Mouse (Mus musculus) neural tube, embryonic 12.5 days (tissue): ENCODE results near the gene Txndc12. TPM values are rescaled to one million over a fixed set of nuclear protein-coding genes. Genes with fewer than 3 reads are reported as not detected.

Source experiments
- ATAC-seq: fragments of 200-750 bp; cut with Nextera tagmentation; 2 replicates; pipeline ENCODE4 v1.8.0; 2017; ENCODE audit warnings: low read depth, mild to moderate bottlenecking, moderate TSS enrichment, moderate library complexity; ENCODE audit not compliant: low FRiP score
- H3K27ac ChIP-seq: fragments of 300-500 bp; sonication (generic); 2 replicates; pipeline ENCODE4 v1.5.1; 2016
- H3K27me3 ChIP-seq: fragments of 300-500 bp; sonication (generic); replicated peaks from 2 replicates; pipeline ENCODE4 v1.6.1; 2016; ENCODE audit warnings: mild to moderate bottlenecking
- H3K36me3 ChIP-seq: fragments of 300-500 bp; sonication (generic); 2 replicates; pipeline ENCODE4 v1.6.1; 2016; ENCODE audit warnings: mild to moderate bottlenecking
- H3K4me1 ChIP-seq: fragments of 300-500 bp; sonication (generic); 2 replicates; pipeline ENCODE4 v1.6.1; 2016
- H3K4me2 ChIP-seq: fragments of 300-500 bp; sonication (generic); replicated peaks from 2 replicates; pipeline ENCODE4 v1.6.1; 2016; ENCODE audit warnings: mild to moderate bottlenecking
- H3K4me3 ChIP-seq: fragments of 300-500 bp; sonication (generic); 2 replicates; pipeline ENCODE4 v1.5.1; 2016
- H3K9ac ChIP-seq: fragments of 300-500 bp; sonication (generic); 2 replicates; pipeline ENCODE4 v1.6.1; 2016; ENCODE audit warnings: mild to moderate bottlenecking
- H3K9me3 ChIP-seq: fragments of 300-500 bp; sonication (generic); 2 replicates; pipeline ENCODE4 v1.6.1; 2016; ENCODE audit warnings: mild to moderate bottlenecking
- WGBS: fragments of 180-500 bp; shearing (Covaris S2); methylation state at CpG from one replicate; pipeline ENCODE4 v1.1.7; 2016; 5-methylcytosine and 5-hydroxymethylcytosine counted together
- polyA plus RNA-seq: library from polyadenylated mRNA; unstranded; fragments of >200 nt; fragmentation: Nextera tagmentation; extraction: Ambion mirVana; gene quantifications from 2 replicates; pipeline ENCODE4 v1.2.1, GENCODE M21; 2016

Txndc12 gene
- polyA plus RNA-seq, 1 experiment from 2014 or later: 93.5 TPM

- Histone ChIP-seq H3K27me3 (no peaks in the 10 kb centered on the region), H3K9me3 (no peaks in the 10 kb centered on the region), H3K4me3 (no peak overlapping the region), H3K36me3 (no peaks in the 10 kb centered on the region), H3K9ac (no peak overlapping the region), H3K27ac (no peak overlapping the region), H3K4me2 (no peak overlapping the region), H3K4me1 (no peaks in the 10 kb centered on the region)
- ATAC-seq: no peak
- 90% methylated on average over 10 of the region's 10 CpGs for WGBS
Measured at GRCm38 (mm10) chr4:108904790-108905189, 70.4 kb downstream of the Txndc12 start.

- H3K4me3 ChIP-seq: no peak overlapping the region
- ATAC-seq: no peak
- H3K9me3 ChIP-seq: no peaks in the 10 kb centered on the region
- no peaks in the 10 kb centered on the region for H3K36me3 ChIP-seq
- 50% methylated on average over 6 of the region's 6 CpGs for WGBS
- H3K9ac ChIP-seq: no peak overlapping the region
- no peak overlapping the region for H3K27ac ChIP-seq
- no peaks in the 10 kb centered on the region for H3K27me3 ChIP-seq
- no peak overlapping the region for H3K4me2 ChIP-seq
- no peaks in the 10 kb centered on the region for H3K4me1 ChIP-seq
Measured at GRCm38 (mm10) chr4:108905859-108906258, 71.5 kb downstream of the Txndc12 start.

GRCm38 (mm10) chr4:108907475-108907874 is 73.1 kb downstream of the Txndc12 start:
- Histone ChIP-seq H3K9ac (no peak overlapping the region), H3K4me2 (no peak overlapping the region), H3K4me3 (no peak overlapping the region), H3K27ac (no peak overlapping the region), H3K9me3 (no peaks in the 10 kb centered on the region), H3K36me3 (no peaks in the 10 kb centered on the region), H3K4me1 (no peaks in the 10 kb centered on the region), H3K27me3 (no peaks in the 10 kb centered on the region)
- ATAC-seq: no peak

- Histone ChIP-seq H3K4me3 (no peak overlapping the region), H3K27me3 (no peaks in the 10 kb centered on the region), H3K4me1 (no peaks in the 10 kb centered on the region), H3K4me2 (no peak overlapping the region), H3K9me3 (no peaks in the 10 kb centered on the region), H3K9ac (no peak overlapping the region), H3K27ac (no peak overlapping the region), H3K36me3 (no peaks in the 10 kb centered on the region)
- 76% methylated on average over 8 of the region's 8 CpGs for WGBS
- no peak for ATAC-seq
Measured at GRCm38 (mm10) chr4:108909872-108910425, 75.5 kb downstream of the Txndc12 start.

Other genes starting within 250 kb of the Txndc12 start
- gene Cc2d1b, start 214.7 kb upstream of the Txndc12 start, polyA plus RNA-seq: 22.5 and 24.9 TPM in 2 replicates
- 1.8 and 2.7 TPM in 2 replicates for gene 3110021N24Rik, start 115.0 kb upstream of the Txndc12 start, polyA plus RNA-seq
- gene Zfyve9, start 53.8 kb upstream of the Txndc12 start, polyA plus RNA-seq: 5.2 and 6.7 TPM in 2 replicates
- 219 and 237 TPM in 2 replicates for gene Btf3l4, start 987 bp upstream of the Txndc12 start, polyA plus RNA-seq
- gene Kti12, start 13.2 kb downstream of the Txndc12 start, polyA plus RNA-seq: 38.6 and 40.5 TPM in 2 replicates
- gene A730015C16Rik, start 14.0 kb downstream of the Txndc12 start, polyA plus RNA-seq: 2.0 and 2.2 TPM in 2 replicates
- gene Rab3b, start 44.5 kb downstream of the Txndc12 start, polyA plus RNA-seq: 38.0 and 39.0 TPM in 2 replicates
- gene Nrd1, start 166.1 kb downstream of the Txndc12 start, polyA plus RNA-seq: 94.4 and 106 TPM in 2 replicates